Mouse (Mus musculus) left cerebral cortex, postnatal 36 days (tissue): ENCODE results near the gene Tmem131. TPM values are rescaled to one million over a fixed set of nuclear protein-coding genes. Genes with fewer than 3 reads are reported as not detected.

Source experiments
- DNase-seq, 2 experiments: peaks; one replicate each; pipeline ENCODE4 v3.0.0; 2021 to 2022; ENCODE audit warnings: low spot score in 2 of 2, mixed read lengths in 1 of 2
- intact Hi-C: fragments of 180-260 bp; cut with DNase I; formaldehyde crosslinking; loops from one replicate; pipeline ENCODE4 v1.15.1; 2025
- total RNA-seq, 2 experiments: library from RNA; stranded (reverse); gene quantifications; 2 replicates each; pipeline ENCODE4 v1.2.3; 2021

Gene Tmem131
- total RNA-seq, 2 experiments from 2014 or later, result 49.7 to 65.2 TPM

DNA sequence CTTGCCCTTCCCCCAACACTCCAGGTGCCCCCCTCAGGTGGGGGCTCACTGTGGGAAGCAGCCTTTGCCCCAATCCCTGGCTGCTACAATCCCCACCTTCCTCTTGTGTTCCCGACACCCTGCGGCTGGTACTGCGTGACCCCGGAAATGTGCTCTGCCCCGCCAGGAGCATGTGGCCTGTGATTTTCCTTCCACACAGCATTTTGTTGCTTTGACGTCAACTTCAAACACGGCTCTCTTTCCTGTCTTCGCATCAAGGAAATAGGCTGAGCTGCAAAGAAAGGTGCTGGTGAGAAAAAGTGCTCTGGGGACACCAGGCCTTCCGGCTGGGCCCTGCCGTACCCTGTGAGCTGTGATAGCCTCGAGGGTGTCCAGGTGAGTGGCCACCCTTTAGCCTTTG lies 181.9 kb downstream of the Tmem131 start, which contains the start of gene Zap70:
Gene Zap70, plus strand, starts transcription at position 231 of the 400 bp plus-strand sequence.
- intact Hi-C loops, result no loop called here
- no peak for DNase-seq

DNA sequence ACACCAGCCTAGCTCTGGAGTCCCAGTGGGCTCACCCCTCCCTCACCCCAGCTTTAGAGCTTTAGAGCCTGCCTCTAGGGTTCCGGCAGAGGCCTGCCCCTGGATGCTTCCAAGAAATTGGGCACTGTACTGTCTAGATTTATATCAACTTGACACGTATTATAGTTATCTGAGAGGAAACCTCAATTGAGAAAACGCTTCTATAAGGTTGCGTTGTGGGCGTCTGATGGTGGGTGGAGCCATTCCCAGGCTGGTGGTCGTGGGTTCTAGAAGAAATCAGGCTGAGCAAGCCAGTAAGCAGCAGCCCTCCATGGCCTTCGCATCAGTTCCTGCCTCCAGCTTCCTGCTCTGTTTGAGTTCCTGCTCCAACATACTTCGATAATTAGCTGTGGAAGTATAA lies 182.4 kb downstream of the Tmem131 start:
- intact Hi-C loops, result no loop called here
- no peak for DNase-seq

DNA sequence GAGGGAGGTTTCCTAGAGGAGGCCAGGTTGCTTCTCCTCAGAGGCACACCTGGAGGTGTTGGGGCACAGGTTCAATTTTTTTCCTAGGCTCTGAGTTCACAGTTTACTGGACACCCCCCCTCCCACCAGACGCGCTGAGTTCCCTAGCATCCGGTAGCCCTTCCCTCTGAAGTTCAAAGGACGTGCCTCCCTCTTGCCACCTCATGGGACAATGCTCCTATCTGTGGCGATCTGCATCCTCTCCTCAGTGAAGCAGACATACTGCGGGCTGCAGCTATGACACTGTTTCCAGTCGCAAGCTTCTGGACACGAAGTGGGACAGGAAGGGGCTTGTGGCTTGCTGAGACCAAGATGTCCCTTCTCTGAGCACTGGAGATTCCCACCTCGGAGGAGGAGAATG lies 183.1 kb downstream of the Tmem131 start:
- no peak for DNase-seq

DNA sequence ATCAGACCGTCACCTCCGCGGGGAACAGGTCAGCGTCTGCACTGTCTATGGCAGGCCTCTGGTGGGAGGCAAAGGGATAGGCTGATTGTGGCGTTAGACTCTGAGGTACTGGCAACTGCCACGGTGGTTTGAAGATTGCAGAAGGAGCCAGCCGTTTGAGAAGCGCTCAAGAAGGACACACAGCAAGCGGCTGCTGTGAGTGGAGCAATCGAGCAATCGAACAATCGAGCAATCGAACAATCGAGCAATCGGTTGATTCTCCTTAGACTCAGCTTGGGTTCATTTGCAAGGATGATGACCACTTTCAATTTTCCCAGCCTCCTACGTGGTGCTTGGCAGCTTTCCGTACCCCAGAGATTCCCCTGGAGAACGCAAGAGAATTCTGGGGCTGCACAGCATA lies 184.4 kb downstream of the Tmem131 start:
- intact Hi-C loops, result no loop called here
- DNase-seq, result no peak

More for the DNA sequence above, 183.1 kb downstream of the Tmem131 start:
- intact Hi-C loops, result no loop called here

DNA sequence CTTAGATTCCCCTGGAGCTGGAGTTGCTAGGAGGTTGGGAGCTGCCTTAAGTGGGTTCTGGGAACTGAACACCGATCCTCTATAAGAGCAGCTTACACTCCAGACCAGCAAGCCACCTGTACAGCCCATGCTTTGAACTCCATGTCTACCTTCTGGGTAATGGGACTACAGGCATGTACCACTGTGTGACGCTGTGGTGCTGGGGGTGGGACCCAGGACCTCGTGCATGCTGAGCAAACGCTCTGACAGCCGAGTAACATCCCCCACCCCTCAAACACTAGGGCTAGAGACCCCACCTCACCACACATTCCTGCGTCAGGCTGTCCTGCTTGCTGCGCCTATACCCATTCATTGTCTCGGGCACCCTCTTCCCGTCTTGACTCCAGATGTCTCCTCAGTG lies 184.9 kb downstream of the Tmem131 start:
- intact Hi-C loops, result no loop called here
- DNase-seq, result no peak

DNA sequence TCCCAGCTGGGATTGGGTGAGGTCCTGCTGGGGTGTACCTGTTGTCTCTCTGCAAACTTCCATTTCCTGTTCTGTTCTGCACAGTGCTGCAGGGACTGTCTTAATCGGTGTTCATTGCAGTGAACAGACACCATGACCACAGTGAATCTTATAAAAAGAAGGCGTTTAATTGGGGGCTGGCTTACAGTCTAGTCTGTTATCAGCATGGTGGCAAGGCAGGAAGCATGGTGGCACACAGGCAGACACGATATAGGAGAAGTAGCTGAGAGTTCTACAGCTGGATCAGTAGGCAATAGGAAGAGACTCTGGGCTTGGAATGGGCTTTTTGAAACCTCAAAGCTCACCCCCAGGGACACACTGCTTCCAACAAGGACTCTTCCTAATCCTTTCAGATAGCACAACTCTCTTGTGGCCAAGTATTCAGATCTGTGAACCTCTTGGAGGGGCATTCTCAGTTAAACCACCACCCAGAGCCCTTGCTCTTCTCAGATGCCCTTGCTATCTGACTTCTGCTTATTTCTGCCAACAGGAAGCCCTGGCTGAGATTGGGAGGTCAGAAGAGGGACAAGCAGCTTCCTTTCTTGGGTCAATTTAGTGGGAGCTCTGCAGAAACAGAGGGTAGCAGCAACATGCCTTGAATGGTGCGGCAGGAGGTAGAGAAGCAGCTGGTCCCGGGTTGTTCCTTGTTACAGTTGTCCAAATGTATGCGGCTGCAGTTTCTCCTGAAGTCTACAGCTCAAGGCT lies 189.4 kb downstream of the Tmem131 start:
- DNase-seq, result no peak
- intact Hi-C loops, result no loop called here

DNA sequence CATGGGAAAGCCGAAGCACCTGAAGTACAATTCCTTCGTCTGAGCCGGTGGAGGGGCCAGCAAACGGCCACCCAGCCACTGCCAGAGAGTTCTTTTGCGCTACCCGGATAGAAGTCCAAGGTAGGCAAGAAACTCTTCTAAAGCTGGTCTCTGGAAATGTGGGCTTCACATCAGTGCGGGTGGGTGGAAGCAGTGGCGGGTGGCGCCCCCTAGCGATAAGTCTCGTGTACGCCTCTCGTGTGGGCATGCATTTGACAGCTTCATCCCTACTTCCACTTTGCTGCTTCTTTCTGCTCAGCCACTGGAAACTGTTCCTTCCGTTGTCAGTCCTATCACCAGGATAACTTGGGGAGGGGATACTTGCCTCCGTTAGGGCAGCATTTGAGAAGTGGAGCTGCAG lies 197.0 kb downstream of the Tmem131 start:
- no peak for DNase-seq
- intact Hi-C loops, result no loop called here

DNA sequence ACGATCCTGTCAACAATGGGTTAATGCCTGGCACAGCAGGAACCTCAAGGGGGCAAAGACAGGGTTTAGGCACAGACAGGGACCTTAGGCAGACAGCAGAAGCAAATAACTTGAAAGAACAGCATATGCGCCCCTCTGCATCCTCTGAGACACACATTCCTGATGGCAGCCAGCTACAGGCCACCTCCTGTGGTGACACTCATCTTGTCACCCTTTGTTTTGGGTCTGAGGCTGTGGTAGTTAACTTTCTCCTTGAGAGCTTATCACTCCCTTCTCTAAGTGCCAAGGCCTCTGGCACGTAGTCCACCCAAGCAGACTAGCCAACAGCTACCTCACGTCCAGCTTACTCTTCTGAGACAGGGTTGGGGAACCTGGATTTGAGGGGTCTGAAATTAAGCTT lies 197.8 kb downstream of the Tmem131 start:
- intact Hi-C loops, result no loop called here
- no peak for DNase-seq

DNA sequence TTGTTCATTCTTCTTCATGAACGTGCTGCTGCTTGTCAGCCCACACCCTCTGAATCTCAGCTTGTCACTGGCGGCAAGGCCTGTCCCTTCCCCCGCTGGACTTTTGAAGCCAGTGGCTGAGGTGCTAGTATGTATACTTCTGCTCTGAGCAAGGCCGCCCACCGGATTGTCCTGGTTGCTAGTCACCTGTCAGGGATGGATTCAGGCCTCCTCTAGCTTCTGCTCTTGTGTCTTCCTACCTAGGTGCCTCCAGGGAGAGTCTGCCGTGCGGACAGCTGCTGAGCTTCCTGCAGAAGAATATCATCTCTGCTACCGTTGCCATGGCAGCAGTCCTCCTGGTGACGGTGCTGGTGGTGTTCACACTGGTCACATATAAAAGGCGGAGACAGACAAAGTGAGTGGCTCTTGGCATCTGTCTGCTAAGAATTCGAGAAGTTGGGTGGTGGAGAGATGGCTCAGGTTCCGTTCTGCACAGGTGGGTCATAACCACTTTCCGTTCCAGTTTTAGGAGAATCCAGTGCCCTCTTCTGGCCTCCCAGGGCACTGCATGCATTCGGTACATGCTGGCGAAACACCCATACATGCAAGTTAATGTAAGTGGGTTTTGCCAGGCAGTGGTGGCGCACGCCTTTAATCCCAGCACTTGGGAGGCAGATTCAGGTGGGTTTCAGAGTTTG lies 199.1 kb downstream of the Tmem131 start:
- intact Hi-C loops, result no loop called here
- DNase-seq, result peak; percentile 79

DNA sequence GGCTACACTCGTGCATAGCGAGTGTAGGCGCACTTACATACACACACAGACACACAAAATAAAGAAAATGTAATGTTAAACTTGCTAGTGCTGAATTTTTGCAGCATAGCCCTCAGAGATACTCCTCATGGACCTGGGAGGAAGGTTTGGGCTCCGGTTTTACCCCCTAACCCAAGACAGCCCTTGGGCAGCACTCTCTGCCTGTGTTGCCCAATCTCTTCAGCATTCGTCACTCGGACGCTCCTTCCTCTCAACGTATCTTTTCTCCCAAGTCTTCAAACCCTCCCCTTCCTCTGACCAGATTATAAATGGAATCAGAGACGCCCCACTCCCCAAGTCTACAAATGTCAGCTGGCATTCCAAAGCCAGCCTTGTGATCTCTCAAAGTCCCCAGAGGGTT lies 200.4 kb downstream of the Tmem131 start:
- intact Hi-C loops, result no loop called here
- DNase-seq, result no peak

Other genes with a start within 250 kb of the Tmem131 start
- gene 4933424G06Rik, start 233.5 kb downstream of the Tmem131 start, total RNA-seq, result 1 to 10 TPM; 1.1 to 2.6 TPM
- gene Actr1b, start 229.2 kb downstream of the Tmem131 start, total RNA-seq, result 100 to 1,000 TPM; 336 to 347 TPM
- gene Zap70, start 181.9 kb downstream of the Tmem131 start, total RNA-seq, result 1 to 10 TPM; 1.2 to 1.3 TPM
- 1 to 10 TPM; 2.4 to 3.9 TPM for gene Vwa3b, start 82.9 kb upstream of the Tmem131 start, total RNA-seq